Mouse (Mus musculus) forebrain, embryonic 16.5 days (tissue): ENCODE measurements at regions not wholly inside any gene's neighbourhood (a gene's known extent, or its start where the extent isn't known, plus 50 kb on each side); places are given as distances from the start of the nearest gene placed in this dataset.

Experiments used
- ATAC-seq: fragments of 200-750 bp; cut with Nextera tagmentation; 2 replicates; pipeline ENCODE4 v1.8.0; 2017; ENCODE audit warnings: mild to moderate bottlenecking, moderate library complexity
- H3K27ac ChIP-seq: fragments of 300-500 bp; sonication (generic); 2 replicates; pipeline ENCODE4 v1.5.1; 2014; ENCODE audit warnings: low read length, control low read depth
- H3K27me3 ChIP-seq: fragments of 300-500 bp; sonication (generic); replicated peaks from 2 replicates; pipeline ENCODE4 v1.6.1; 2014; ENCODE audit warnings: low read length; ENCODE audit not compliant: control insufficient read depth, insufficient read depth
- H3K36me3 ChIP-seq: fragments of 300-500 bp; sonication (generic); 2 replicates; pipeline ENCODE4 v1.6.1; 2014; ENCODE audit not compliant: control insufficient read depth, insufficient read depth
- H3K4me1 ChIP-seq: fragments of 300-500 bp; sonication (generic); replicated peaks from 2 replicates; pipeline ENCODE4 v1.6.1; 2014; ENCODE audit warnings: low read length; ENCODE audit not compliant: control insufficient read depth, insufficient read depth
- H3K4me2 ChIP-seq: fragments of 300-500 bp; sonication (generic); 2 replicates; pipeline ENCODE4 v1.6.1; 2014; ENCODE audit warnings: mild to moderate bottlenecking, low read length, control low read depth
- H3K4me3 ChIP-seq: fragments of 300-500 bp; sonication (generic); replicated peaks from 2 replicates; pipeline ENCODE4 v1.5.1; 2014; ENCODE audit warnings: mild to moderate bottlenecking, low read length, control low read depth
- H3K9ac ChIP-seq: fragments of 300-500 bp; sonication (generic); replicated peaks from 2 replicates; pipeline ENCODE4 v1.6.1; 2014; ENCODE audit warnings: low read depth, low read length, control low read depth
- H3K9me3 ChIP-seq: fragments of 300-500 bp; sonication (generic); 2 replicates; pipeline ENCODE4 v1.6.1; 2016; ENCODE audit warnings: low read length; ENCODE audit not compliant: control insufficient read depth
- WGBS: fragments of 180-500 bp; shearing (Covaris S2); extraction: QIAGEN DNeasy Blood & Tissue Kit; methylation state at CpG from one replicate; pipeline ENCODE4 v1.1.7; 2014; 5-methylcytosine and 5-hydroxymethylcytosine counted together

GRCm38 (mm10) chr8:39695331-39695730 lies 979.5 kb upstream of the Adam24 start:
- H3K27ac ChIP-seq: no peak overlapping the region
- no peaks in the 10 kb centered on the region for H3K4me1 ChIP-seq
- no peak for ATAC-seq
- H3K27me3 ChIP-seq: no peaks in the 10 kb centered on the region
- no peak overlapping the region for H3K9ac ChIP-seq
- H3K4me2 ChIP-seq: no peak overlapping the region
- H3K4me3 ChIP-seq: no peak overlapping the region
- peaks cover 4% of the 10 kb centered on the region; the same call in 1 of the 2 replicates for H3K9me3 ChIP-seq
- no peaks in the 10 kb centered on the region; the same call in 1 of the 2 replicates for H3K36me3 ChIP-seq
- WGBS: 81% methylated on average over 3 of the region's 3 CpGs

GRCm38 (mm10) chr8:39705843-39706242 lies 969.0 kb upstream of the Adam24 start:
- Histone ChIP-seq H3K27ac (no peak overlapping the region), H3K27me3 (no peaks in the 10 kb centered on the region), H3K4me3 (no peak overlapping the region), H3K36me3 (no peaks in the 10 kb centered on the region), H3K9me3 (no peaks in the 10 kb centered on the region), H3K4me1 (no peaks in the 10 kb centered on the region), H3K4me2 (no peak overlapping the region), H3K9ac (no peak overlapping the region)
- no peak for ATAC-seq
- 90% methylated on average over 1 of the region's 1 CpGs for WGBS

- Histone ChIP-seq H3K4me2 (no peak overlapping the region), H3K4me3 (no peak overlapping the region), H3K36me3 (no peaks in the 10 kb centered on the region), H3K4me1 (no peaks in the 10 kb centered on the region), H3K27me3 (no peaks in the 10 kb centered on the region), H3K27ac (no peak overlapping the region), H3K9ac (no peak overlapping the region), H3K9me3 (no peaks in the 10 kb centered on the region)
- no peak for ATAC-seq
These were observed 932.5 kb upstream of the Adam24 start for GRCm38 (mm10) chr8:39742377-39742776.

GRCm38 (mm10) chr8:39746225-39746624 lies 928.7 kb upstream of the Adam24 start:
- no peaks in the 10 kb centered on the region for H3K4me1 ChIP-seq
- no peaks in the 10 kb centered on the region for H3K9me3 ChIP-seq
- ATAC-seq: 0 out of 2 replicates have a peak, but pooled peaks have one; percentile 38
- no peak overlapping the region for H3K27ac ChIP-seq
- 77% methylated on average over 5 of the region's 5 CpGs for WGBS
- H3K4me3 ChIP-seq: no peak overlapping the region
- H3K4me2 ChIP-seq: no peak overlapping the region
- no peaks in the 10 kb centered on the region for H3K27me3 ChIP-seq
- no peaks in the 10 kb centered on the region for H3K36me3 ChIP-seq
- no peak overlapping the region for H3K9ac ChIP-seq

GRCm38 (mm10) chr8:39759905-39760304 lies 915.0 kb upstream of the Adam24 start:
- H3K9ac ChIP-seq: no peak overlapping the region
- H3K4me1 ChIP-seq: no peaks in the 10 kb centered on the region
- H3K4me2 ChIP-seq: no peak overlapping the region
- no peak overlapping the region for H3K4me3 ChIP-seq
- no peaks in the 10 kb centered on the region for H3K9me3 ChIP-seq
- no peaks in the 10 kb centered on the region for H3K27me3 ChIP-seq
- no peak for ATAC-seq
- no peaks in the 10 kb centered on the region for H3K36me3 ChIP-seq
- H3K27ac ChIP-seq: no peak overlapping the region

- Histone ChIP-seq H3K9me3 (no peaks in the 10 kb centered on the region), H3K36me3 (no peaks in the 10 kb centered on the region), H3K9ac (no peak overlapping the region), H3K27ac (no peak overlapping the region), H3K4me2 (no peak overlapping the region), H3K27me3 (no peaks in the 10 kb centered on the region), H3K4me1 (no peaks in the 10 kb centered on the region), H3K4me3 (no peak overlapping the region)
- WGBS: 50% methylated on average over 6 of the region's 6 CpGs
- peak; percentile 49; the same call in 1 of the 2 replicates for ATAC-seq
These were observed 895.4 kb upstream of the Adam24 start for GRCm38 (mm10) chr8:39779449-39779848.

- H3K27ac ChIP-seq: no peak overlapping the region
- H3K9me3 ChIP-seq: no peaks in the 10 kb centered on the region
- WGBS: 86% methylated on average over 4 of the region's 4 CpGs
- H3K36me3 ChIP-seq: no peaks in the 10 kb centered on the region
- no peaks in the 10 kb centered on the region for H3K27me3 ChIP-seq
- H3K4me1 ChIP-seq: no peaks in the 10 kb centered on the region
- no peak overlapping the region for H3K4me2 ChIP-seq
- no peak overlapping the region for H3K9ac ChIP-seq
- no peak overlapping the region for H3K4me3 ChIP-seq
- ATAC-seq: no peak
These were observed 894.7 kb upstream of the Adam24 start for GRCm38 (mm10) chr8:39780169-39780568.

GRCm38 (mm10) chr8:39781424-39782161 lies 893.3 kb upstream of the Adam24 start:
- 94% methylated on average over 3 of the region's 3 CpGs for WGBS
- no peak overlapping the region for H3K9ac ChIP-seq
- H3K4me3 ChIP-seq: no peak overlapping the region
- no peaks in the 10 kb centered on the region for H3K4me1 ChIP-seq
- H3K27ac ChIP-seq: no peak overlapping the region
- no peak overlapping the region for H3K4me2 ChIP-seq
- no peaks in the 10 kb centered on the region for H3K36me3 ChIP-seq
- H3K9me3 ChIP-seq: no peaks in the 10 kb centered on the region
- ATAC-seq: no peak
- no peaks in the 10 kb centered on the region for H3K27me3 ChIP-seq

GRCm38 (mm10) chr8:39782162-39782530 lies 892.7 kb upstream of the Adam24 start:
- Histone ChIP-seq H3K9me3 (no peaks in the 10 kb centered on the region), H3K27me3 (no peaks in the 10 kb centered on the region), H3K9ac (no peak overlapping the region), H3K4me2 (no peak overlapping the region), H3K36me3 (no peaks in the 10 kb centered on the region), H3K27ac (no peak overlapping the region), H3K4me3 (no peak overlapping the region), H3K4me1 (no peaks in the 10 kb centered on the region)
- WGBS: 58% methylated on average over 2 of the region's 2 CpGs
- ATAC-seq: peak; percentile 28; the same call in 1 of the 2 replicates
